Mouse (Mus musculus): ENCODE results near the gene Tmem14a. TPM values are rescaled to one million over a fixed set of nuclear protein-coding genes. Genes with fewer than 3 reads are reported as not detected.

Gene Tmem14a
- polyA plus RNA-seq, 1 experiment, result 10.3 TPM

Other genes with a start within 250 kb of the Tmem14a start
- gene Tram2, start 139.3 kb upstream of the Tmem14a start, polyA plus RNA-seq (2012; rRNA removed), result 5.4 and 6.6 TPM in 2 replicates
- 71.2 and 78.3 TPM in 2 replicates for gene Gsta3, start 22.0 kb downstream of the Tmem14a start, polyA plus RNA-seq (2012; rRNA removed)
- 0.80 and 4.3 TPM in 2 replicates for gene Khdc1a, start 131.1 kb downstream of the Tmem14a start, polyA plus RNA-seq (2012; rRNA removed)
- gene Khdc1c, start 149.8 kb downstream of the Tmem14a start, polyA plus RNA-seq (2012; rRNA removed), result 0.89 TPM in 1 of 2 replicates, not detected in the other
- not detected in 2 replicates for gene Khdc1b, start 165.0 kb downstream of the Tmem14a start, polyA plus RNA-seq (2012; rRNA removed)